Mouse (Mus musculus): ENCODE measurements around the gene Gm906.
"Not testable (repeated sequence)": the region's sequence is repeated elsewhere in the genome, so short reads cannot be mapped to it uniquely, and the experiment has no call there.

The Gm906 gene

GRCm38 (mm10) chr13:50250208-50250607 lies at the start of gene Gm906:
TSS of gene Gm906 (minus strand) at chr13:50250308.
- DNase-seq, result not testable (repeated sequence)

GRCm38 (mm10) chr13:50283308-50283707 lies 33.2 kb upstream of the Gm906 start:
- DNase-seq, result not testable (repeated sequence)

GRCm38 (mm10) chr13:50236487-50236886 lies 13.6 kb downstream of the Gm906 start:
- DNase-seq, result no peak

- peak; percentile 8 for DNase-seq
Observed at GRCm38 (mm10) chr13:50211842-50212241, 38.3 kb downstream of the Gm906 start.

GRCm38 (mm10) chr13:50210191-50210590 lies 39.9 kb downstream of the Gm906 start:
- not testable (repeated sequence) for DNase-seq

GRCm38 (mm10) chr13:50209651-50210050 lies 40.5 kb downstream of the Gm906 start:
- DNase-seq, result not testable (repeated sequence)

GRCm38 (mm10) chr13:50207966-50208365 lies 42.1 kb downstream of the Gm906 start:
- DNase-seq, result no peak

- DNase-seq, result not testable (repeated sequence)
Observed at GRCm38 (mm10) chr13:50196831-50197230, 53.3 kb downstream of the Gm906 start.

Data from right cerebral cortex, adult 18-20 months (tissue).